Mouse (Mus musculus): ENCODE data around the gene Dpp6. TPM values are rescaled to one million over a fixed set of nuclear protein-coding genes. Genes with fewer than 3 reads are reported as not detected.

Gene Dpp6
- polyA plus RNA-seq, 1 experiment from 2014 or later, result 1.3 TPM

DNA sequence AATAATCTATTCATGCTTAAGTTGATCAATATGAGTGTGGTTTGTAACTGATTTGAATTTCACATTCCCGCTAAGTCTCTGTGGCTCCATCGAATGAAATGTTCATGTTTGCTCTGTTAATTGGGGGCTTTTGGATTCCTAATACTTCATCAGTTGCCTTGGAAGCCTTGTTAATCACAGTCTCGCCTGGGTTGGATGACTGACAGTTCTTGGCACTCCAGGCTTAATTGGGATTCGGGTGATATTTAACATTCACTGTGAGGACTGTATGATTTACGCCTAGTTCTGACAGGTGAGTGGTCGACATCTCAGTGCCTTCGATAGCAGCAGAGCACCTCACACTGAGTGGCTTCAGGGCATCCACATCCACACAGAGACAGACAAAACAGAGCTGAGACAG lies 90.1 kb downstream of the Dpp6 start:
- Histone ChIP-seq H3K36me3 (ENCODE audit: insufficient read depth, low read length) (no peaks in the 10 kb centered on the region), H3K27ac (no peak overlapping the region), H3K27me3 (ENCODE audit: insufficient read depth, low read length) (no peaks in the 10 kb centered on the region), H3K9ac (ENCODE audit: low read depth, low read length) (no peak overlapping the region), H3K4me1 (replicated peaks; ENCODE audit: insufficient read depth, low read length) (no peaks in the 10 kb centered on the region), H3K4me3 (replicated peaks; ENCODE audit: low read depth, low read length) (no peak overlapping the region), H3K4me2 (ENCODE audit: low read length) (no peak overlapping the region), H3K9me3 (replicated peaks; ENCODE audit: low read length) (no peaks in the 10 kb centered on the region)
- DNase-seq (ENCODE audit: low spot score), result no peak
- WGBS, result 79% methylated on average over 7 of the region's 7 CpGs
- ATAC-seq (replicated peaks; ENCODE audit: low FRiP score, low read depth), result no peak
- TF ChIP-seq CTCF (IDR thresholded peaks at IDR 0.05; ENCODE audit: low read depth), result no peak

- Histone ChIP-seq H3K27ac (no peak overlapping the region), H3K9me3 (replicated peaks; ENCODE audit: low read length) (no peaks in the 10 kb centered on the region), H3K4me3 (replicated peaks; ENCODE audit: low read depth, low read length) (no peak overlapping the region), H3K36me3 (ENCODE audit: insufficient read depth, low read length) (no peaks in the 10 kb centered on the region), H3K4me2 (ENCODE audit: low read length) (no peak overlapping the region), H3K4me1 (replicated peaks; ENCODE audit: insufficient read depth, low read length) (no peaks in the 10 kb centered on the region), H3K27me3 (ENCODE audit: insufficient read depth, low read length) (no peaks in the 10 kb centered on the region), H3K9ac (ENCODE audit: low read depth, low read length) (no peak overlapping the region)
- no peak for DNase-seq (ENCODE audit: low spot score)
- no peak for TF ChIP-seq CTCF (IDR thresholded peaks at IDR 0.05; ENCODE audit: low read depth)
- WGBS, result 61% methylated on average over 4 of the region's 4 CpGs
- no peak for ATAC-seq (replicated peaks; ENCODE audit: low FRiP score, low read depth)
Observed at GRCm38 (mm10) chr5:26908612-26909011, 91.6 kb downstream of the Dpp6 start.

- H3K4me3 ChIP-seq (replicated peaks; ENCODE audit: low read depth, low read length), result no peak overlapping the region
- DNase-seq (ENCODE audit: low spot score) (no peak), ATAC-seq (replicated peaks; ENCODE audit: low FRiP score, low read depth) (no peak)
- H3K4me1 ChIP-seq (replicated peaks; ENCODE audit: insufficient read depth, low read length), result no peaks in the 10 kb centered on the region
- no peaks in the 10 kb centered on the region for H3K9me3 ChIP-seq (replicated peaks; ENCODE audit: low read length)
- H3K36me3 ChIP-seq (ENCODE audit: insufficient read depth, low read length), result no peaks in the 10 kb centered on the region
- H3K27me3 ChIP-seq (ENCODE audit: insufficient read depth, low read length), result no peaks in the 10 kb centered on the region
- H3K9ac ChIP-seq (ENCODE audit: low read depth, low read length), result no peak overlapping the region
- no peak overlapping the region for H3K4me2 ChIP-seq (ENCODE audit: low read length)
- no peak for TF ChIP-seq CTCF (IDR thresholded peaks at IDR 0.05; ENCODE audit: low read depth)
- H3K27ac ChIP-seq, result no peak overlapping the region
Observed at GRCm38 (mm10) chr5:26910353-26910752, 93.3 kb downstream of the Dpp6 start.

DNA sequence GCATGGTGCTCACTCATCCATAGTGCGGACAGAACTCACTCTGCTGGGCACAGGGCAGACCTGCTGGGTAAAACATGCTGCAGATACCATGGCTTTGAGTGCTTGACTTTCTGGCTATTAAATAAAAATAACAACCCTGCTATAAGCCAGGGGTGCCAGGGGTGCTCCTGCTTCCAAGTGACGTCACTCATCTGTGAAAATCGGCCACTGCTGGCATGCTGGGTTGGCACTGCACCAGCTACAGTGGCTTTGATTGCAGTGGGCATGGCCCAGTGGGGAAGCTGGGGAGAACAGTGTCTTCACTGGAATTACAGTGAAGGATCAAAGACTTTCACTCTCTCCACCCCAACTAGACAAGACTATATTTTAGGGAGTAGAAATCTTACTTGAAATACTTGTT lies 95.0 kb downstream of the Dpp6 start:
- no peak overlapping the region for H3K27ac ChIP-seq
- H3K4me3 ChIP-seq (replicated peaks; ENCODE audit: low read depth, low read length), result no peak overlapping the region
- 69% methylated on average over 3 of the region's 3 CpGs for WGBS
- no peak for DNase-seq (ENCODE audit: low spot score)
- H3K9ac ChIP-seq (ENCODE audit: low read depth, low read length), result no peak overlapping the region
- H3K27me3 ChIP-seq (ENCODE audit: insufficient read depth, low read length), result no peaks in the 10 kb centered on the region
- no peak for ATAC-seq (replicated peaks; ENCODE audit: low FRiP score, low read depth)
- no peak overlapping the region for H3K4me2 ChIP-seq (ENCODE audit: low read length)
- H3K36me3 ChIP-seq (ENCODE audit: insufficient read depth, low read length), result no peaks in the 10 kb centered on the region
- no peaks in the 10 kb centered on the region for H3K4me1 ChIP-seq (replicated peaks; ENCODE audit: insufficient read depth, low read length)
- no peaks in the 10 kb centered on the region for H3K9me3 ChIP-seq (replicated peaks; ENCODE audit: low read length)
- no peak for TF ChIP-seq CTCF (IDR thresholded peaks at IDR 0.05; ENCODE audit: low read depth)

GRCm38 (mm10) chr5:26918763-26919162 lies 101.8 kb downstream of the Dpp6 start:
- DNase-seq (ENCODE audit: low spot score) (no peak), ATAC-seq (replicated peaks; ENCODE audit: low FRiP score, low read depth) (no peak)
- H3K27me3 ChIP-seq (ENCODE audit: insufficient read depth, low read length), result no peaks in the 10 kb centered on the region
- no peak overlapping the region for H3K4me2 ChIP-seq (ENCODE audit: low read length)
- no peaks in the 10 kb centered on the region for H3K9me3 ChIP-seq (replicated peaks; ENCODE audit: low read length)
- no peak overlapping the region for H3K9ac ChIP-seq (ENCODE audit: low read depth, low read length)
- no peaks in the 10 kb centered on the region for H3K36me3 ChIP-seq (ENCODE audit: insufficient read depth, low read length)
- H3K4me3 ChIP-seq (replicated peaks; ENCODE audit: low read depth, low read length), result no peak overlapping the region
- TF ChIP-seq CTCF (IDR thresholded peaks at IDR 0.05; ENCODE audit: low read depth), result no peak
- no peak overlapping the region for H3K27ac ChIP-seq
- no peaks in the 10 kb centered on the region for H3K4me1 ChIP-seq (replicated peaks; ENCODE audit: insufficient read depth, low read length)
- 83% methylated on average over 3 of the region's 3 CpGs for WGBS

DNA sequence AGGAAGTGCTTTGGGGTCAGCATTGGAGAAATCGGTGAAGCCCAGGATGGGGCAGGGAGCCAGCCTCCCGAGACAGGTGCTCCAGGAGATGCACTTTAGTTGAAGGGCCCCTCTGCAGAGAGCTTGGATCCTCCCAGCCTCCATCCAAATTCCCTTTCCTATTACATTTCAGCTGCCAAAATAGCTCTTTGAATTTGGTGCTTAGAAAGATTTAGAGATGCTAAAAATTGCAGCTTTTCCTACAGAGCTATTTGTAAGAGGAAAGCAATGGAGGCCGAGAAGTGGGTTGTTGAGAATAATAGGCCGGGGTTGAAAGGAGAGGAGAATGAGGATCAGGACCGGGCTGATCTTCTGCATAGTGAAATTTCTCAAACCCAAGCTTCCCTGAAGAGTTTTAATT lies 107.5 kb downstream of the Dpp6 start:
- no peaks in the 10 kb centered on the region for H3K36me3 ChIP-seq (ENCODE audit: insufficient read depth, low read length)
- H3K4me1 ChIP-seq (replicated peaks; ENCODE audit: insufficient read depth, low read length), result no peaks in the 10 kb centered on the region
- no peaks in the 10 kb centered on the region for H3K9me3 ChIP-seq (replicated peaks; ENCODE audit: low read length)
- no peak overlapping the region for H3K4me2 ChIP-seq (ENCODE audit: low read length)
- H3K27me3 ChIP-seq (ENCODE audit: insufficient read depth, low read length), result no peaks in the 10 kb centered on the region
- ATAC-seq (replicated peaks; ENCODE audit: low FRiP score, low read depth) (no peak), DNase-seq (ENCODE audit: low spot score) (no peak)
- TF ChIP-seq CTCF (IDR thresholded peaks at IDR 0.05; ENCODE audit: low read depth), result no peak
- H3K27ac ChIP-seq, result no peak overlapping the region
- no peak overlapping the region for H3K9ac ChIP-seq (ENCODE audit: low read depth, low read length)
- 85% methylated on average over 5 of the region's 5 CpGs for WGBS
- no peak overlapping the region for H3K4me3 ChIP-seq (replicated peaks; ENCODE audit: low read depth, low read length)

GRCm38 (mm10) chr5:26932413-26933122 lies 115.6 kb downstream of the Dpp6 start:
- H3K36me3 ChIP-seq (ENCODE audit: insufficient read depth, low read length), result no peaks in the 10 kb centered on the region
- ATAC-seq (replicated peaks; ENCODE audit: low FRiP score, low read depth), result no peak
- H3K27ac ChIP-seq, result no peak overlapping the region
- no peaks in the 10 kb centered on the region for H3K4me1 ChIP-seq (replicated peaks; ENCODE audit: insufficient read depth, low read length)
- H3K9me3 ChIP-seq (replicated peaks; ENCODE audit: low read length), result no peaks in the 10 kb centered on the region
- H3K4me3 ChIP-seq (replicated peaks; ENCODE audit: low read depth, low read length), result no peak overlapping the region
- H3K4me2 ChIP-seq (ENCODE audit: low read length), result no peak overlapping the region
- no peaks in the 10 kb centered on the region for H3K27me3 ChIP-seq (ENCODE audit: insufficient read depth, low read length)
- no peak overlapping the region for H3K9ac ChIP-seq (ENCODE audit: low read depth, low read length)
- WGBS, result 55% methylated on average over 3 of the region's 3 CpGs
- TF ChIP-seq CTCF (IDR thresholded peaks at IDR 0.05; ENCODE audit: low read depth), result no peak
- DNase-seq (ENCODE audit: low spot score), result no peak

All from kidney, postnatal 0 days (tissue).